Mouse (Mus musculus): Measurements from ENCODE around the gene Fap. TPM values are rescaled to one million over a fixed set of nuclear protein-coding genes. Genes with fewer than 3 reads are reported as not detected.
A peak's percentile ranks its signal among the peaks of the same experiment; 100 is the strongest.

Gene Fap
- polyA plus RNA-seq, 1 experiment from 2014 or later: 10.5 TPM

DNA sequence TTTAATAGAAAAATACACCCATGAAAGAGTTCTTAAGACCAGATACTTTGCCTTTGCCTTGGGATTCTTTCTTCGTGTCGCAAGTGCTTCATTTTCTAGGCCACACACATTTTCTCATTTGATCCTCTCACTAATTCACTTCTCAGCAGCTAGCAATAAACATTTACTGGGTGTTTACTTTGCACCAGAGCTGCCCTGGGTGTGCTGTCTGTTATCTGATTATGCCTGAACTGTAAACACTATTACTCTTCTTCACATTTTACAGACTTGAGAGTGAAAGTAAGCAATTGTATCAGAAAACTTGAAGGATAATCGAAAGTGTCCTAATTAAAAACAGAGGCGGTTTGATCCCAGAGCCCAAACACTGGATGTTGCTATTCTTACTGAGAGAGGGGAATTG is 15.5 kb upstream of the Fap start:
- WGBS: 30% methylated on average over 4 of the region's 4 CpGs
- H3K9ac ChIP-seq (ENCODE audit: low read depth, low read length): no peak overlapping the region
- ATAC-seq: peak; percentile 69; the same call in 1 of the 2 replicates
- H3K9me3 ChIP-seq (ENCODE audit: control insufficient read depth, low read length): no peaks in the 10 kb centered on the region
- H3K36me3 ChIP-seq (ENCODE audit: control insufficient read depth, insufficient read depth, low read length): no peaks in the 10 kb centered on the region
- no peaks in the 10 kb centered on the region for H3K27me3 ChIP-seq (replicated peaks; ENCODE audit: control insufficient read depth, insufficient read depth, low read length)
- H3K27ac ChIP-seq (ENCODE audit: low read length): no peak overlapping the region
- H3K4me2 ChIP-seq (ENCODE audit: low read depth, low read length): no peak overlapping the region
- peaks cover 5% of the 10 kb centered on the region; the same call in 1 of the 2 replicates for H3K4me1 ChIP-seq (ENCODE audit: control insufficient read depth, insufficient read depth, low read length)
- H3K4me3 ChIP-seq (ENCODE audit: low read length): no peak overlapping the region

DNA sequence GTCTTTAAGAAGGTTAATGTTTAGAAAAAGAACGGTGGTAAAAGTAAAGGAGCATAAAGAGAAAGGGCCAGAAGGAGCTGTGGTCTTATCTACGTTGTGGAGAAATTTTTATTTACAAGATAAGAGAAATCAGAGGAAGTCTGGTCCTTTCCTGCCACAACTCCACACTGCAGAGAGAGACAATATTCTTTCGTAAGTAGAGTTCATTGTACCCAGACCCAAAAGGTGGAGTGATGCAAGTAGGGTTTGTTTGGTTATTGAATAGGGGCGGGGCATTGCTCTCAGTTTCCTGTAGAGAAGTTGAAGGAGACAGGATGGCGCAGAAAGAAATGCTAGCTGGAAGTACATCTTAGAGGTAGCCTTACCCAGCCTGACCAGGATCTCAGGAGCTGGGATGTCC is 11.9 kb upstream of the Fap start:
- 62% methylated on average over 5 of the region's 5 CpGs for WGBS
- ATAC-seq: no peak
- H3K9me3 ChIP-seq (ENCODE audit: control insufficient read depth, low read length): no peaks in the 10 kb centered on the region

DNA sequence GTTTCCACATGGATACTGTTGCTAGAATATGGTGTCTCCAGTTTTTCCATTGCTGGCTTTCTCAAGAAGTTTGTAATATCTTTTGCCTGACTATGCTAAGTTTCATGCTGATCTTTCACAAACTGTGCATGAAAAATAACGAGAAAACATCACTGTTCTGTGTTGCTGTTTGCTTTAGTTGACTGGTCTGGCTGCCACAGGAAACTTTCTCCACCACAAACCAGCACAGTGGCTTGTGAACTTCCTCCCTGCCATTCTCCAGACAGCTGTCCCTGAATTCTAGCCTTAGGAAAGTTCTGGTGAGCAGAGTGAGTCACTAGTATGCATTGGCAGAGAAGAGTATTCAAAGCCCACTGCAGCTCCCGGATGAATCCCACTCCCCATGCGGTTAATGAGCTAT is 1.1 kb upstream of the Fap start:
- ATAC-seq: no peak
- H3K27ac ChIP-seq (ENCODE audit: low read length): no peak overlapping the region
- 75% methylated on average over 3 of the region's 3 CpGs for WGBS

More for the DNA sequence above, 11.9 kb upstream of the Fap start:
- Histone ChIP-seq H3K9ac (ENCODE audit: low read depth, low read length) (no peak overlapping the region), H3K4me3 (ENCODE audit: low read length) (no peak overlapping the region), H3K4me2 (ENCODE audit: low read depth, low read length) (no peak overlapping the region), H3K27ac (ENCODE audit: low read length) (no peak overlapping the region), H3K27me3 (replicated peaks; ENCODE audit: control insufficient read depth, insufficient read depth, low read length) (no peaks in the 10 kb centered on the region), H3K4me1 (ENCODE audit: control insufficient read depth, insufficient read depth, low read length) (peaks cover 5% of the 10 kb centered on the region; the same call in 1 of the 2 replicates), H3K36me3 (ENCODE audit: control insufficient read depth, insufficient read depth, low read length) (no peaks in the 10 kb centered on the region)

DNA sequence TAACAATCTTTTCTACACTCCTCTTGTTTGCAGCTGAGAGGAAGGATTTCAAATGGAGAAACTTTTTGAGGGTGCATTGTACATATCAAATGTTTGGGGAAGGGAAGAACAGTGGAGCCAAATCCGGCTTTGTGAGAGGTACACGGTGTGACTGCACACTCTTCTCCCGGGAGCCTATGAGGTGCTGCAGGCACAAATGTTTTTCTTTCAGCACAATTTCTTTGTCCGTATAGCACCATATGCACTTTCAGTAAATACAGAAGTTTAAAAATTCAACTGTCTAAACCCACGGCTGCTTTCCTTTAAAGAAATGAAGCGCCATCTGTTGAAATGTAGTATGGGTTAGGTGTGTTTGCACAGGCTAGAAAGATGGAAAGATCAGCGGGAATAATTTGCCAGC is 375 bp upstream of the Fap start:
- no peak for ATAC-seq
- H3K4me3 ChIP-seq (ENCODE audit: low read length): no peak overlapping the region
- H3K9me3 ChIP-seq (ENCODE audit: control insufficient read depth, low read length): no peaks in the 10 kb centered on the region
- H3K36me3 ChIP-seq (ENCODE audit: control insufficient read depth, insufficient read depth, low read length): no peaks in the 10 kb centered on the region
- 0 out of 2 replicates have a peak overlapping the region, but pooled peaks have one; percentile 39 for H3K4me2 ChIP-seq (ENCODE audit: low read depth, low read length)
- no peak overlapping the region; the same call in 1 of the 2 replicates for H3K27ac ChIP-seq (ENCODE audit: low read length)
- H3K27me3 ChIP-seq (replicated peaks; ENCODE audit: control insufficient read depth, insufficient read depth, low read length): no peaks in the 10 kb centered on the region
- H3K9ac ChIP-seq (ENCODE audit: low read depth, low read length): no peak overlapping the region
- WGBS: 72% methylated on average over 7 of the region's 7 CpGs
- no peaks in the 10 kb centered on the region for H3K4me1 ChIP-seq (ENCODE audit: control insufficient read depth, insufficient read depth, low read length)

More for the DNA sequence above, 1.1 kb upstream of the Fap start:
- H3K4me3 ChIP-seq (ENCODE audit: low read length): no peak overlapping the region
- H3K9me3 ChIP-seq (ENCODE audit: control insufficient read depth, low read length): no peaks in the 10 kb centered on the region
- H3K4me1 ChIP-seq (ENCODE audit: control insufficient read depth, insufficient read depth, low read length): no peaks in the 10 kb centered on the region
- no peaks in the 10 kb centered on the region for H3K36me3 ChIP-seq (ENCODE audit: control insufficient read depth, insufficient read depth, low read length)
- no peak overlapping the region for H3K9ac ChIP-seq (ENCODE audit: low read depth, low read length)
- no peak overlapping the region for H3K4me2 ChIP-seq (ENCODE audit: low read depth, low read length)
- H3K27me3 ChIP-seq (replicated peaks; ENCODE audit: control insufficient read depth, insufficient read depth, low read length): no peaks in the 10 kb centered on the region

DNA sequence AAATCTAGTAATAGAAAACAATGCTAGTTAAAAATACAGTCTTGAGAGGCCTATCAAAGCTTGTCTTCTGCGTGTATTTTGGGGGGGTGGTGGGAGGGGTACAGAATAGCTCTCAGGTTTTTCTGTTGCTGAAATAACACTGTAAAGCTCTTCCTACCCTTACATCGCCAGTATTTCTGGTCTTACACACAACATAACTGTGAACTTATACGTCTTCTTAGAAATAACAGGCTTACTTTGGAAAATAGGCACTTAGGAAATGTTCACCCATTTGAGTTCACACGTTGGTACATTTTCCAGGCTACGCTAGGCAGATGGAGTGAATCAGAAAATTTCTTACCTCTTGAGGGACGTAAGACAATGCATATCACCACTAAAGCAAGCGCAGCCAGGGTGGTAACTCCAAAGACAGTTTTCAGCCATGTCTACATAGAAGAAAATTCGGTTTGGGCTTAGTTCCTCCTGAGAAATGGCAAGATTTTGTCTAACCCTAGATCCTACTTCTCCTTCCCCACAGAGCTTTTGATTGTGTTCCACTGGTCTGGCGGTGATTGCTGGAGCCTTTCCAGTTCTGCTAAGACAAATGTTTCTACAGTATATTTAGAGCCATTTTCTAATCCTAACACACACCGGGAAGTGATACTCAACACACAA is 649 bp downstream of the Fap start:
- 69% methylated on average over 10 of the region's 10 CpGs for WGBS
- ATAC-seq: no peak
- Histone ChIP-seq H3K36me3 (ENCODE audit: control insufficient read depth, insufficient read depth, low read length) (no peaks in the 10 kb centered on the region), H3K4me1 (ENCODE audit: control insufficient read depth, insufficient read depth, low read length) (no peaks in the 10 kb centered on the region), H3K27me3 (replicated peaks; ENCODE audit: control insufficient read depth, insufficient read depth, low read length) (no peaks in the 10 kb centered on the region), H3K9ac (ENCODE audit: low read depth, low read length) (peak overlapping the region; percentile 56), H3K4me2 (ENCODE audit: low read depth, low read length) (peak overlapping the region; percentile 39), H3K27ac (ENCODE audit: low read length) (peak overlapping the region; percentile 76), H3K9me3 (ENCODE audit: control insufficient read depth, low read length) (no peaks in the 10 kb centered on the region), H3K4me3 (ENCODE audit: low read length) (peak overlapping the region; percentile 33)

DNA sequence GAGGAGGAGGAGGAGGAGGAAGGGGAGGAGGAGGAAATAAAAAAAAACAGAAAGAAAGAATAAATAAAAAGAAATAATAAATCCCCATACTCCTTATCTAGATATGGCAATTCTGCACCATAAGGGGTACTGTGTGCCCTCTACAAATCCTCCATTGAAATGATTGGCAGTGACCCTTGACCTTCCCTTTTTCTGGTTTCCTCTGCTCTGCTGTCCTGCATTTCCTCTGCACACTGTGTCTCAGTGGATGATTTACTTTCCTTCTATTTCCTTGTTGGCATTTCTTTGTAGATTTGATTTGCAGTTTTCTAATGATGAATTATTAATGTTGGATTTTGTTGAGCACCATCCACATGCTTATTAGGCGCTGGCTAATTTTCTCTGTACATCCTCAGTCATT is 9.2 kb downstream of the Fap start:
- H3K27me3 ChIP-seq (replicated peaks; ENCODE audit: control insufficient read depth, insufficient read depth, low read length): no peaks in the 10 kb centered on the region
- H3K4me1 ChIP-seq (ENCODE audit: control insufficient read depth, insufficient read depth, low read length): no peaks in the 10 kb centered on the region
- H3K9me3 ChIP-seq (ENCODE audit: control insufficient read depth, low read length): no peaks in the 10 kb centered on the region
- no peak for ATAC-seq
- H3K9ac ChIP-seq (ENCODE audit: low read depth, low read length): no peak overlapping the region
- no peak overlapping the region for H3K4me2 ChIP-seq (ENCODE audit: low read depth, low read length)
- H3K4me3 ChIP-seq (ENCODE audit: low read length): no peak overlapping the region
- WGBS: 81% methylated on average over 1 of the region's 1 CpGs
- H3K27ac ChIP-seq (ENCODE audit: low read length): no peak overlapping the region
- H3K36me3 ChIP-seq (ENCODE audit: control insufficient read depth, insufficient read depth, low read length): no peaks in the 10 kb centered on the region

DNA sequence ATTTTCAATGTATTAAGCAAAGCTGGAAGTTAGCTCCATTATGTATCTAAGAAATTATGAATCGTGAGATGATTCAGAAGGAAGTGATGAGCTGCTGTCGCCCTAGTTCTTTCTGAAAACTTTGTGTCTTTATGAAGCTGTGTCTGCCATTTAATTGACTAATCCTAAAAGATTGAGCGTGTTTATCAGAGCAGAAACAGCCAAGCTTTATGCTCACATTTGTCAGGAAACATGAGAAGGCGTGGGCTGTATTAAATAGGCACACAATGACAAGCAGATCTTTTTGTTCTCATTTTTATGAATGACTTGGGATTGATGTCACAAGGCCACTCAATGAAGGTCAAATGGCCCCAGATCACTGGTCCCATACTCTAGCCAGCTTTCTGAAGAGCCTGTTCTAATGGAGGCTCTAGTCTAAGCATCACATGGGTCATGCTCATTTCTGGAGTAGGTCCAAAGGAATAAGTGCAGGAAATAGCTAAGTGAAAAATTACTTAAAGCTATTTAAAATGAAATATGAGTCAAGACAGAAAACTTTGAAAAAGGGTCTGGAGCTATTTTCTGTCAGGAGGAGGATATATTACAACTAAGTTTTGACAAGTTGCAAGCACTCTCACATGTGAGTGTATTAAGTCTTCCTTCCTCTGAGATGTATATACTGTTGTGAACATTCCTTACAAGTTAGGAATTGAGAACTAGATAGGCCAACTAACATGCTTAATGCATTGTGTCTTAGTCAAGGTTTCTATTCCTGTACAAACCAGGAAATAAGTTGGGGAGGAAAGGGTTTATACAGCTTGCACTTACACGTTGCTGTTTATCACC is 11.0 kb downstream of the Fap start:
- H3K27me3 ChIP-seq (replicated peaks; ENCODE audit: control insufficient read depth, insufficient read depth, low read length): no peaks in the 10 kb centered on the region
- peak; percentile 52; the same call in 1 of the 2 replicates for ATAC-seq

DNA sequence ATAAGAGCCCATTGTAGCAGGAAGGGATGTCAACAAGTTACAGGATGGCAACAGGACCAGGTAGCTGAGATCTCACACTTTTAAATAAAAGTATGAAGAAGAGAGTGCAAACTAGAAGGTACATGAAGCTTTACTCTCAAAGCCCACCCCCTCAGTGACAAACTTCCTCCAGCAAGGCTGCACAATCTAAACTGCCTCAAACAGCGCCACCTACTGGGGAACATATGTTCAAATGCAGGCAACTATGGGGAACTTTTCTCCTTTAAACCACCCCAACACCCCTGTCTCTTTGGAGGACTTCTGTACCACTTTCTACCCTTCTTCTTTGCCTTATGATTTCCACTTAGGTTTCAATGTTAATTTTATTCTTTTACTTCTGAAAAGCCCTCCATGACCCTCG is 16.5 kb downstream of the Fap start:
- no peaks in the 10 kb centered on the region for H3K36me3 ChIP-seq (ENCODE audit: control insufficient read depth, insufficient read depth, low read length)
- ATAC-seq: no peak
- H3K4me3 ChIP-seq (ENCODE audit: low read length): no peak overlapping the region
- no peaks in the 10 kb centered on the region for H3K4me1 ChIP-seq (ENCODE audit: control insufficient read depth, insufficient read depth, low read length)
- no peak overlapping the region for H3K27ac ChIP-seq (ENCODE audit: low read length)
- no peaks in the 10 kb centered on the region for H3K27me3 ChIP-seq (replicated peaks; ENCODE audit: control insufficient read depth, insufficient read depth, low read length)
- H3K9ac ChIP-seq (ENCODE audit: low read depth, low read length): no peak overlapping the region
- no peaks in the 10 kb centered on the region for H3K9me3 ChIP-seq (ENCODE audit: control insufficient read depth, low read length)
- WGBS: 78% methylated on average over 2 of the region's 2 CpGs
- H3K4me2 ChIP-seq (ENCODE audit: low read depth, low read length): no peak overlapping the region

More for the DNA sequence above, 11.0 kb downstream of the Fap start:
- Histone ChIP-seq H3K9ac (ENCODE audit: low read depth, low read length) (no peak overlapping the region), H3K4me3 (ENCODE audit: low read length) (no peak overlapping the region), H3K4me1 (ENCODE audit: control insufficient read depth, insufficient read depth, low read length) (no peaks in the 10 kb centered on the region), H3K4me2 (ENCODE audit: low read depth, low read length) (no peak overlapping the region), H3K36me3 (ENCODE audit: control insufficient read depth, insufficient read depth, low read length) (no peaks in the 10 kb centered on the region), H3K9me3 (ENCODE audit: control insufficient read depth, low read length) (no peaks in the 10 kb centered on the region), H3K27ac (ENCODE audit: low read length) (no peak overlapping the region)
- WGBS: 64% methylated on average over 5 of the region's 5 CpGs

DNA sequence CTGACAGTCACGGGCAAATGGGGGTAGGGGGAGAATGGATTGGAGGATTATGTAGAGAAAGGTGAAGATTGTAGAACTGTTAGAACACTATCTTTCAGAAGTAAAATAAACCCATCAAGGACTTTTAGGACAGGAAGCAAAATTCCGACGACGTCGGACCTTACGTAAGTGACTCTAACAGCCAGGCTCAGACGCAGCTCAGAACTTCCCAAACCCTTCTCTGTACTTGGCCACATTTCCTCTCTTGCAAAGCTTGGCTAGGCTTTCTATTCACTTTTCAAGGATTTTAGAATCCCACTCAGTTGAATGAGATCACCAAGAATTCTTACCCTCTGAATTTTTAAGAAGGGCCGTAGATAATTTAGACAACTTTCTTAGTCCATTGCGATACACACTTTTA is 17.5 kb downstream of the Fap start:
- Histone ChIP-seq H3K9ac (ENCODE audit: low read depth, low read length) (no peak overlapping the region), H3K9me3 (ENCODE audit: control insufficient read depth, low read length) (no peaks in the 10 kb centered on the region), H3K27ac (ENCODE audit: low read length) (no peak overlapping the region), H3K4me2 (ENCODE audit: low read depth, low read length) (no peak overlapping the region), H3K4me3 (ENCODE audit: low read length) (no peak overlapping the region), H3K27me3 (replicated peaks; ENCODE audit: control insufficient read depth, insufficient read depth, low read length) (no peaks in the 10 kb centered on the region), H3K36me3 (ENCODE audit: control insufficient read depth, insufficient read depth, low read length) (no peaks in the 10 kb centered on the region), H3K4me1 (ENCODE audit: control insufficient read depth, insufficient read depth, low read length) (no peaks in the 10 kb centered on the region)
- no peak for ATAC-seq
- WGBS: 89% methylated on average over 9 of the region's 9 CpGs
